In genomic region chr11:55289851-55290391, GRCm38 (mm10) we compare ENCODE assay signal across 1 mouse cellular context.
TF ChIP-seq lines count a peak whose summit lies in the region.

No protein-coding gene starts in this region.

TF ChIP-seq in MEL, 35 proteins besides CTCF, POLR2A, EP300 and RAD21 (continued from another document):
- TF ChIP-seq GATA1 (IDR thresholded peaks at IDR 0.05; ENCODE audit: low read depth, low read length) (peak; percentile 83), ZMIZ1 (IDR thresholded peaks at IDR 0.05; ENCODE audit: low read depth, low read length) (no peak), JUND (IDR thresholded peaks at IDR 0.05; ENCODE audit: low read depth, low read length) (peak; percentile 40; the same call in 1 of the 2 replicates), TAL1 (IDR thresholded peaks at IDR 0.05; ENCODE audit: low read length) (no peak), UBTF (IDR thresholded peaks at IDR 0.05; ENCODE audit: borderline replicate concordance, insufficient read depth, low read depth, low read length) (no peak), KAT2A (conservative IDR thresholded peaks at IDR 0.05; ENCODE audit: low read depth, low read length) (no peak), MXI1 (IDR thresholded peaks at IDR 0.05; ENCODE audit: low read depth, low read length) (no peak), MYB (IDR thresholded peaks at IDR 0.05; ENCODE audit: low read depth, low read length) (no peak), MYC (IDR thresholded peaks at IDR 0.05; ENCODE audit: low read depth, low read length) (peak; percentile 73; the same call in 1 of the 2 replicates)
